Mouse (Mus musculus) MEL (cell line): ENCODE results near the gene Plekhh3.

Source experiments
- CTCF ChIP-seq, 3 experiments: IDR thresholded peaks in 2 of 3; conservative IDR thresholded peaks in 1 of 3; 2 replicates each; pipeline ENCODE4 v1.5.1; 2011 to 2012; ENCODE audit warnings: low read length in 3 of 3, low read depth in 2 of 3, mild to moderate bottlenecking in 2 of 3, improper control_type of control experiment in 1 of 3, inconsistent platforms in 1 of 3, mixed read lengths in 1 of 3, moderate library complexity in 1 of 3; ENCODE audit not compliant: control insufficient read depth in 1 of 3, insufficient read depth in 1 of 3, poor library complexity in 1 of 3, severe bottlenecking in 1 of 3
- EP300 ChIP-seq, 2 experiments: IDR thresholded peaks; 2 replicates each; pipeline ENCODE4 v1.6.1; 2011; ENCODE audit warnings: improper control_type of control experiment in 2 of 2, low read length in 2 of 2, low read depth in 1 of 2, mild to moderate bottlenecking in 1 of 2
- ETS1 ChIP-seq: IDR thresholded peaks from 2 replicates; pipeline ENCODE4 v1.6.1; 2012; ENCODE audit warnings: low read depth, mild to moderate bottlenecking, inconsistent platforms, low read length, improper control_type of control experiment, moderate library complexity
- GATA1 ChIP-seq: IDR thresholded peaks from 2 replicates; pipeline ENCODE4 v1.6.1; 2011; ENCODE audit warnings: low read depth, low read length, improper control_type of control experiment
- HCFC1 ChIP-seq: IDR thresholded peaks from 2 replicates; pipeline ENCODE4 v1.6.1; 2012; ENCODE audit warnings: low read depth, mild to moderate bottlenecking, inconsistent platforms, low read length, improper control_type of control experiment, moderate library complexity
- MAFK ChIP-seq: IDR thresholded peaks from 2 replicates; pipeline ENCODE4 v1.6.1; 2011; ENCODE audit warnings: low read depth, mild to moderate bottlenecking, low read length, improper control_type of control experiment, borderline replicate concordance
- MAX ChIP-seq: IDR thresholded peaks from 2 replicates; pipeline ENCODE4 v1.6.1; 2011; ENCODE audit warnings: low read length, improper control_type of control experiment
- MXI1 ChIP-seq: IDR thresholded peaks from 2 replicates; pipeline ENCODE4 v1.6.1; 2011; ENCODE audit warnings: mild to moderate bottlenecking, low read depth, low read length, improper control_type of control experiment
- MYB ChIP-seq: IDR thresholded peaks from 2 replicates; pipeline ENCODE4 v1.6.1; 2011; ENCODE audit warnings: mild to moderate bottlenecking, low read depth, low read length, improper control_type of control experiment
- NRF1 ChIP-seq: IDR thresholded peaks from 2 replicates; pipeline ENCODE4 v1.6.1; 2014; ENCODE audit warnings: low read depth, mild to moderate bottlenecking, inconsistent platforms, low read length, improper control_type of control experiment, moderate library complexity; ENCODE audit not compliant: poor library complexity, insufficient read depth, severe bottlenecking
- POLR2A ChIP-seq, 2 experiments: IDR thresholded peaks; 2 replicates each; pipeline ENCODE4 v1.6.1; 2011 to 2012; ENCODE audit warnings: low read length in 2 of 2, mild to moderate bottlenecking in 2 of 2, control low read depth in 1 of 2, improper control_type of control experiment in 1 of 2, low read depth in 1 of 2, moderate library complexity in 1 of 2; ENCODE audit not compliant: control insufficient read depth in 1 of 2, insufficient read depth in 1 of 2, poor library complexity in 1 of 2
- UBTF ChIP-seq: IDR thresholded peaks from 2 replicates; pipeline ENCODE4 v1.6.1; 2012; ENCODE audit warnings: low read depth, mild to moderate bottlenecking, inconsistent platforms, low read length, improper control_type of control experiment, moderate library complexity, borderline replicate concordance; ENCODE audit not compliant: insufficient read depth

DNA sequence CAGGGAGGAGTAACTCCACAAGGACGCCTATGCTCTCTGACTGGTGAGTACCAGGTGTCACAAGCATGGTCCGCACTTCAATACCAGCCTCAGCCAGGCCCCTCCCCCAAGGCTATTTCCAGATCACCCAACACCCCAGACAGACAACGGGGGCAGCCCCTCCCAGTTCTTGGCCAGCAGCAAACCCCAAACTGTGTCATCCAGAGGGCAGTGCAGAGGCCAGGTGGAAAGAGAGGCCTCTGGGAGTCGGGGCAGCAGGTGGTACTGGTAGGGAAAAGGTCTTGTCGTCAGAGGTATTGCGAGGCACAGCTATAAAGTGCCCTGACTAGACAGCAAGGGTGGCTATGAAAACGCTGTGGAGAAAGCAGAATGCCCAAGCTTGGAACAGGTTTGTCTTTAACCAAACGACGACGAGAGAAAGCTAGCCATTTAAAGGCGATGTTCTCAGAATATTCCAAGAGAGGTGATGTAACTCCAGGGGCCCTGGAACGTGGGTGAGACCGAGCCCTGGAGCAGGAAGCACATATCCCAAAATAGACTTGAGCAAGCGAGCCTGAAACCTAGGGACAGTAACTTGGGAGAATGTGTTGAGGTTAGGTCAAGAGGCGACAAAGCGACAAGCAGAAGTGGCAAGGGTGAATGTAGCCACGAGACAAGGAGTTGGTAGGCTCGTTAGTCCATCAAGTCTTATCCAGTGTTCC is 40.9 kb downstream of the Plekhh3 start:
- TF ChIP-seq MAFK (no peak), POLR2A (IDR thresholded peaks at IDR 0.05; ENCODE audit: control insufficient read depth in 1 of 2, insufficient read depth in 1 of 2, low read depth in 1 of 2, low read length in 2 of 2, poor library complexity in 1 of 2) (no peak), MYB (no peak), GATA1 (no peak), HCFC1 (no peak), ETS1 (no peak), EP300 (IDR thresholded peaks at IDR 0.05; ENCODE audit: low read depth in 1 of 2, low read length in 2 of 2) (no peak), MXI1 (no peak), CTCF (IDR thresholded peaks at IDR 0.05 in 2 of 3, conservative IDR thresholded peaks at IDR 0.05 in 1 of 3; ENCODE audit: control insufficient read depth in 1 of 3, insufficient read depth in 1 of 3, low read depth in 2 of 3, low read length in 3 of 3, poor library complexity in 1 of 3, severe bottlenecking in 1 of 3) (no peak), MAX (no peak), NRF1 (no peak), UBTF (no peak)
